Mouse (Mus musculus) liver, embryonic 13.5 days (tissue): ENCODE measurements around the gene Fam25c. TPM values are rescaled to one million over a fixed set of nuclear protein-coding genes. Genes with fewer than 3 reads are reported as not detected.
A peak's percentile ranks its signal among the peaks of the same experiment; 100 is the strongest.

Experiments
- ATAC-seq: fragments of 200-750 bp; cut with Nextera tagmentation; 2 replicates; pipeline ENCODE4 v1.8.0; 2017; ENCODE audit warnings: low read depth, mild to moderate bottlenecking, moderate number of reproducible peaks, moderate library complexity
- DNase-seq: peaks from one replicate; pipeline ENCODE4 v3.0.0; 2022
- H3K27ac ChIP-seq: fragments of 300-500 bp; sonication (generic); 2 replicates; pipeline ENCODE4 v1.5.1; 2015; ENCODE audit warnings: moderate library complexity, mild to moderate bottlenecking, inconsistent platforms
- H3K27me3 ChIP-seq: fragments of 300-500 bp; sonication (generic); 2 replicates; pipeline ENCODE4 v1.6.1; 2015; ENCODE audit warnings: mild to moderate bottlenecking, inconsistent platforms
- H3K36me3 ChIP-seq: fragments of 300-500 bp; sonication (generic); 2 replicates; pipeline ENCODE4 v1.6.1; 2015; ENCODE audit warnings: mild to moderate bottlenecking, inconsistent platforms
- H3K4me1 ChIP-seq: fragments of 300-500 bp; sonication (generic); replicated peaks from 2 replicates; pipeline ENCODE4 v1.6.1; 2015; ENCODE audit warnings: inconsistent platforms
- H3K4me2 ChIP-seq: fragments of 300-500 bp; sonication (generic); 2 replicates; pipeline ENCODE4 v1.6.1; 2015; ENCODE audit warnings: inconsistent platforms, mild to moderate bottlenecking, moderate library complexity
- H3K4me3 ChIP-seq: fragments of 300-500 bp; sonication (generic); replicated peaks from 2 replicates; pipeline ENCODE4 v1.5.1; 2015; ENCODE audit warnings: mild to moderate bottlenecking, inconsistent platforms
- H3K9ac ChIP-seq: fragments of 300-500 bp; sonication (generic); 2 replicates; pipeline ENCODE4 v1.6.1; 2015; ENCODE audit warnings: mild to moderate bottlenecking, inconsistent platforms
- H3K9me3 ChIP-seq: fragments of 300-500 bp; sonication (generic); replicated peaks from 2 replicates; pipeline ENCODE4 v1.6.1; 2016; ENCODE audit warnings: inconsistent platforms
- WGBS: fragments of 180-500 bp; shearing (Covaris S2); methylation state at CpG from one replicate; pipeline ENCODE4 v1.1.7; 2015; ENCODE audit not compliant: insufficient replicate concordance; 5-methylcytosine and 5-hydroxymethylcytosine counted together
- polyA plus RNA-seq: library from polyadenylated mRNA; unstranded; fragments of >200 nt; fragmentation: Nextera tagmentation; extraction: Ambion mirVana; gene quantifications from 2 replicates; pipeline ENCODE4 v1.2.1, GENCODE M21; 2015

The Fam25c gene
- polyA plus RNA-seq, 1 experiment from 2014 or later, result not detected

GRCm38 (mm10) chr14:34363490-34364253, 8.4 kb upstream of the Fam25c start:
- Histone ChIP-seq H3K4me3 (peak overlapping the region; percentile 33), H3K9ac (0 out of 2 replicates have a peak overlapping the region, but pooled peaks have one; percentile 34), H3K27ac (no peak overlapping the region), H3K27me3 (no peaks in the 10 kb centered on the region), H3K4me1 (peaks cover 24% of the 10 kb centered on the region), H3K9me3 (no peaks in the 10 kb centered on the region), H3K4me2 (peak overlapping the region; percentile 64), H3K36me3 (no peaks in the 10 kb centered on the region)
- 9% methylated on average over 32 of the region's 32 CpGs for WGBS
- DNase-seq (peak; percentile 31), ATAC-seq (peak; percentile 62)

DNA sequence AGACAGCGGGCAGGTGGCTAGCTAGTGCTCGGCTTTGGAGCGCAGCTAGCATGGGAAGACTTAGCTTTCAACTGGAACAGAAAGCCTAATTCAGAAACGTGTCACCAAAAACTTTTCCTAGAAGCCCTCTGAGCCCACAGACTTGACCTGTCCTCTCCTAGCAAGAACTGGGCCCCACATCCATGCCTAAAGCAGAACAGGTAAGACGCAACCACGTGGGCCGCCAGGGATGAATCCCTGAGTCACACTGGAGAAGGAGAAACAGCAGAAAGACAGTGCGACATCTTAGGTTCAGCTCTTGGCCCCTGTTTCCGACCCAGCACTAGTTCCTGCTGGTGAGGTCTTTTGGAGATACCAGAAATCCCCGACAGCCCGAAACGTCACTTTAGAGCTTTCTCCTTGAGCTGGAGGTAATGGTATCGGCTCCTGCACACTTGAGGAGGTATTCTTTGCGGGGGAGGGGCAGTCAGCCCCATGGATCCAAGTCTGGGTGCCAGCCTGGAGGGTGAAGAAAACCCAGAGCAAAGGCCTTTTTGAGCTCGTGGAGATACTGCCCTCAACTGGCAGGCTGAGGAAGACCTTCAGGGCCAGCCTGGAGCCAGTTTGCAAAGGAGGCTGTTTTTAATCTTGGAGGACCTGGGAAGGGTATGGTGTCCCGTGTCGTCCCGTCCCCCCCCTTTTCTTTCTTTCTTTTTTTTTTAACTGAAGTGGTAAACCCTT, 7.7 kb upstream of the Fam25c start:
- DNase-seq (peak; percentile 27), ATAC-seq (no peak)
- 27% methylated on average over 18 of the region's 18 CpGs for WGBS
- H3K9me3 ChIP-seq, result no peaks in the 10 kb centered on the region
- peak overlapping the region; percentile 64 for H3K4me2 ChIP-seq
- peaks cover 26% of the 10 kb centered on the region for H3K4me1 ChIP-seq
- H3K27ac ChIP-seq, result no peak overlapping the region
- H3K9ac ChIP-seq, result no peak overlapping the region
- H3K36me3 ChIP-seq, result no peaks in the 10 kb centered on the region
- no peaks in the 10 kb centered on the region for H3K27me3 ChIP-seq
- peak overlapping the region; percentile 33 for H3K4me3 ChIP-seq

DNA sequence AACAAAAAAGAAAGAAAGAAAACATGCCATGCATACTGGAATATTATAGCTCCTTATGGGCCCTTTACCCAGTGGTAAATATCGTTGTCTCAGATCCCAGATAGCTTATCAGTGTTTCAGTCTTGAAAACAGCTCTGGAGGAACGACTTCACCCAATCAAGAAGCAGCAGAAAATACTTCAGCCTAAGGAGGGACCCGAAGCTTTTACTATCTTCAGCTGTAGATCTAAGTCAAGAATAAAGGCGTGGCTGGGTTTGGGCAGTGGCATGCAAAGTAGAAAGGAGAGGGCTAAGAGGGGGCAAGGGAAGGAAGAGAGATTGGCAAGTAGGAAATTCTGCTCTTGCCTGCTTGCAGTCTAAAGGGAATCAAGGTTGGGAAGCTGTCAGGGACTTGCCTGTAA, 6.9 kb upstream of the Fam25c start:
- WGBS, result 15% methylated on average over 4 of the region's 4 CpGs
- no peak overlapping the region for H3K27ac ChIP-seq

DNA sequence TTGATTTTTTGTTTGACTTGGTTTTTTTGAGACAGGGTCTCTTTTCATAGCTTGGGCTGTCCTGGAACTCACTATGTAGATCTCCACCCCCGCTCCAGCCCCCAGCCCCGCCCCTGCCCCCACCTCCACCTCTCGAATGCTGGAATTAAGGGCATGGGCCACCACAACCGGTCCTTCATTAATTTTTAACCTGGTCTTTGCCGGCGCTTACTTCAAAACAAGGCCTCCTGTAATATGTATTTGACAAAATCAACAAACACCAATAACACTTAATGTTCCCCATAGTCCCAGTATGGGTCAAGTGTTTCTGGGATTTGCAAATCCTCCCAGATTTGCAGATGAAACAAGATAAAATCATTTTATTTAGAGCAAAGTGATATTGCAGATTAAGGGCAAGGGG, 5.0 kb upstream of the Fam25c start:
- Histone ChIP-seq H3K27me3 (no peaks in the 10 kb centered on the region), H3K4me1 (peaks cover 39% of the 10 kb centered on the region), H3K36me3 (no peaks in the 10 kb centered on the region), H3K9ac (no peak overlapping the region), H3K9me3 (no peaks in the 10 kb centered on the region), H3K4me2 (no peak overlapping the region), H3K4me3 (no peak overlapping the region), H3K27ac (no peak overlapping the region)
- ATAC-seq (no peak), DNase-seq (no peak)
- WGBS, result 43% methylated on average over 6 of the region's 6 CpGs

More for the DNA sequence above, 6.9 kb upstream of the Fam25c start:
- no peaks in the 10 kb centered on the region for H3K36me3 ChIP-seq
- no peaks in the 10 kb centered on the region for H3K9me3 ChIP-seq
- no peaks in the 10 kb centered on the region for H3K27me3 ChIP-seq
- no peak overlapping the region for H3K9ac ChIP-seq
- H3K4me1 ChIP-seq, result peaks cover 33% of the 10 kb centered on the region
- ATAC-seq (no peak), DNase-seq (no peak)
- no peak overlapping the region for H3K4me3 ChIP-seq
- no peak overlapping the region for H3K4me2 ChIP-seq

- 44% methylated on average over 5 of the region's 5 CpGs for WGBS
- no peaks in the 10 kb centered on the region for H3K36me3 ChIP-seq
- H3K9ac ChIP-seq, result no peak overlapping the region
- H3K4me2 ChIP-seq, result no peak overlapping the region
- H3K27me3 ChIP-seq, result no peaks in the 10 kb centered on the region
- H3K4me3 ChIP-seq, result no peak overlapping the region
- no peak for ATAC-seq
- H3K27ac ChIP-seq, result no peak overlapping the region
- H3K4me1 ChIP-seq, result peaks cover 44% of the 10 kb centered on the region
- no peaks in the 10 kb centered on the region for H3K9me3 ChIP-seq
- DNase-seq, result no peak
These were observed 4.5 kb upstream of the Fam25c start for GRCm38 (mm10) chr14:34359676-34360244.

GRCm38 (mm10) chr14:34357671-34358455, 2.6 kb upstream of the Fam25c start:
- ATAC-seq (peak; percentile 56), DNase-seq (no peak)
- no peak overlapping the region for H3K9ac ChIP-seq
- H3K36me3 ChIP-seq, result no peaks in the 10 kb centered on the region
- no peak overlapping the region for H3K4me3 ChIP-seq
- H3K4me2 ChIP-seq, result no peak overlapping the region
- no peaks in the 10 kb centered on the region for H3K27me3 ChIP-seq
- H3K4me1 ChIP-seq, result peaks cover 32% of the 10 kb centered on the region
- 56% methylated on average over 7 of the region's 7 CpGs for WGBS
- no peak overlapping the region for H3K27ac ChIP-seq
- no peaks in the 10 kb centered on the region for H3K9me3 ChIP-seq

GRCm38 (mm10) chr14:34354456-34354855, 777 bp downstream of the Fam25c start:
- WGBS, result 58% methylated on average over 4 of the region's 4 CpGs
- no peak overlapping the region for H3K9ac ChIP-seq
- H3K27me3 ChIP-seq, result no peaks in the 10 kb centered on the region
- no peak for DNase-seq
- no peaks in the 10 kb centered on the region for H3K36me3 ChIP-seq
- no peaks in the 10 kb centered on the region for H3K9me3 ChIP-seq
- H3K4me2 ChIP-seq, result no peak overlapping the region
- peaks cover 20% of the 10 kb centered on the region for H3K4me1 ChIP-seq
- H3K4me3 ChIP-seq, result no peak overlapping the region
- no peak overlapping the region for H3K27ac ChIP-seq
- no peak for ATAC-seq

DNA sequence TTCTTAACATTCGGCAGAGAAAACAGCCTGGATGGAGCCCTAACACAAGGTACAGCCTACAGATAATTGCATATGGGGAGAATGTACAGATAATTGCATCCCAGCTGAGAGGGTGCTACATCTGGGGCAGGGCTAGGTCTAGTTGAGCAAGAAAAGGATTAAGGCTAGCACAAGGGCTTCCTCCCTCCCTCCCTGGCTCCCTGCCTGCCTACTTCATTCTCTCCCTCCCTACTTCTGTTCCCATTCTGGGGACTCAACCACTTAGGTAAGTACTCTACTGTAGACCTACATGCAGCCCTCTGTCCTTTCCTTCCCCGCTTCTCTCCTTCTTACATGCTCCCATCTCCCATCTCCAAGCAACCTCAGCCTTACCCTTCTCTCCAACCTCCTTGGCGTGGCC, 1.9 kb downstream of the Fam25c start:
- H3K4me1 ChIP-seq, result peaks cover 20% of the 10 kb centered on the region
- H3K27ac ChIP-seq, result no peak overlapping the region
- H3K9ac ChIP-seq, result no peak overlapping the region
- no peaks in the 10 kb centered on the region for H3K27me3 ChIP-seq
- no peaks in the 10 kb centered on the region for H3K36me3 ChIP-seq
- no peak overlapping the region for H3K4me3 ChIP-seq
- DNase-seq (no peak), ATAC-seq (no peak)
- H3K9me3 ChIP-seq, result no peaks in the 10 kb centered on the region
- no peak overlapping the region for H3K4me2 ChIP-seq
- 75% methylated on average over 3 of the region's 3 CpGs for WGBS

DNA sequence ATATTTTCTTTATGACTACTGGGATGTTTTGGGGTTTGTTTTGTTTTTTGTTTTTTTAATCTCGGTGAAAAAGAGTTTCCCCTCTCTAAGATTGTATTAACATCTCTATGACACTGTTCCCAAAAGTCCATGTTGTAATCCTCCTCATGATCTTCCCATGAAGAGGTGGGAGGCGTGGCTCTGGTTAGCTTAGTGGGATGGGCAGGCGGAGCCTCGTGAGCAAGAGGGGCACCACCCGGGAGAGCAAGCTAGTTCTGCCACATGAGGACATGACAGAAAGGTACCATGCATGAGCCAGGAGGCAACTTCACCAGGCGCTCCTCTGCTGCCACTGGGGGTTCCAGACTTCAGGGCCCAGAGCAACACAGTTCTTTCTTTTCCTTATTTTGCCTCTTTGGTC, 2.7 kb downstream of the Fam25c start:
- no peak overlapping the region for H3K27ac ChIP-seq
- no peaks in the 10 kb centered on the region for H3K36me3 ChIP-seq
- H3K4me2 ChIP-seq, result no peak overlapping the region
- no peak for ATAC-seq
- WGBS, result 56% methylated on average over 6 of the region's 6 CpGs
- no peak overlapping the region for H3K4me3 ChIP-seq
- H3K4me1 ChIP-seq, result peaks cover 14% of the 10 kb centered on the region
- DNase-seq, result no peak
- no peaks in the 10 kb centered on the region for H3K27me3 ChIP-seq
- H3K9ac ChIP-seq, result no peak overlapping the region
- no peaks in the 10 kb centered on the region for H3K9me3 ChIP-seq

DNA sequence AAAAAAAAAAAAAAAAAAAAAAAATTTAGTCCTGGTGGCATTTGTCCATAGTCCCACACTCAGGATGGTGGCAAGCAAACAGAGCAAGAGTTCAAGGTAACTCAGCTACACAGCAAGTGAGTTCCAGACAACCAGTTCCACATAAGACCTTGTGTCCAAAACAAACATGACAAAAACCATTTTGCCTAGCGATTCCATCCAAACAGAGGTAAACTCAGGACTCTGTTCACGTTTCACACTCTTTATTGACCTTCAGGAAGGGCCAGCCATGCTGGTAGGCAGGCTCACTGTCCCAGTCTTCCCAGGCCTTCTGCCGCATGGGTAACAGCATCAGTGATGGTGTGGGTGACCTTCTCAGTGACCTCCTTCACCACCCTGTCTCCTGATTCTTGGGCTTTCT, 3.6 kb downstream of the Fam25c start:
- Histone ChIP-seq H3K27me3 (no peaks in the 10 kb centered on the region), H3K4me2 (no peak overlapping the region), H3K4me3 (no peak overlapping the region), H3K36me3 (no peaks in the 10 kb centered on the region), H3K9me3 (no peaks in the 10 kb centered on the region), H3K9ac (no peak overlapping the region), H3K4me1 (peaks cover 11% of the 10 kb centered on the region), H3K27ac (no peak overlapping the region)
- WGBS, result 60% methylated on average over 3 of the region's 3 CpGs
- DNase-seq, result no peak
- no peak for ATAC-seq

- no peaks in the 10 kb centered on the region; the same call in 1 of the 2 replicates for H3K4me1 ChIP-seq
- 62% methylated on average over 8 of the region's 8 CpGs for WGBS
- H3K4me2 ChIP-seq, result no peak overlapping the region
- no peaks in the 10 kb centered on the region for H3K27me3 ChIP-seq
- no peak overlapping the region for H3K4me3 ChIP-seq
- ATAC-seq (peak; percentile 57), DNase-seq (no peak)
- H3K36me3 ChIP-seq, result peaks cover 5% of the 10 kb centered on the region; the same call in 1 of the 2 replicates
- H3K27ac ChIP-seq, result peak overlapping the region; percentile 43; the same call in 1 of the 2 replicates
- no peak overlapping the region for H3K9ac ChIP-seq
- H3K9me3 ChIP-seq, result no peaks in the 10 kb centered on the region
These were observed 6.2 kb downstream of the Fam25c start for GRCm38 (mm10) chr14:34349007-34349406.
